ENCODE assay signal across 10 mouse cellular contexts in genomic region chr8:4483330-4483729, GRCm38 (mm10). TPM values are rescaled to one million over a fixed set of nuclear protein-coding genes. Genes with fewer than 3 reads are reported as not detected.
DNase-seq lines count a peak whose midpoint lies in the region; ATAC-seq lines count a peak whose summit lies in the region.
"Had no signal": no experiment of that assay in that cellular context is flagged by ENCODE, and none has a peak within 500 bp of the region (broad histone marks: within the 10 kb centered on the region; RNA-seq: fewer than 3 reads in every experiment).

No protein-coding gene starts in this region.

- no peak overlapping the region for H3K9ac ChIP-seq in kidney, embryonic 14.5 days (ENCODE audit: low read depth, low read length)
- H3K9ac ChIP-seq in intestine, embryonic 16.5 days (ENCODE audit: low read depth, low read length): no peak overlapping the region
- H3K9ac ChIP-seq: forebrain, postnatal 0 days; neural tube, embryonic 12.5 days had no signal

- DNase-seq in kidney, adult 18-20 months: peak; percentile 55
- peak; percentile 82 for DNase-seq in large intestine, adult 2 months (ENCODE audit: low read depth, low spot score)
- peak; percentile 41 for DNase-seq in ovary, postnatal 14 days (ENCODE audit: low spot score)
- no peak for DNase-seq in thymus, adult 18-20 months
- DNase-seq: forebrain, postnatal 0 days had no signal

- no peak overlapping the region for H3K4me3 ChIP-seq in kidney, embryonic 14.5 days (ENCODE audit: low read length)
- H3K4me3 ChIP-seq in intestine, embryonic 16.5 days (ENCODE audit: low read length): no peak overlapping the region
- H3K4me3 ChIP-seq: heart, embryonic 10.5 days; neural tube, embryonic 12.5 days had no signal

- H3K36me3 ChIP-seq in kidney, embryonic 14.5 days (ENCODE audit: control insufficient read depth, insufficient read depth, low read length): no peaks in the 10 kb centered on the region
- H3K36me3 ChIP-seq in intestine, embryonic 16.5 days (ENCODE audit: control insufficient read depth, insufficient read depth, low read length): no peaks in the 10 kb centered on the region
- H3K36me3 ChIP-seq: heart, embryonic 10.5 days; neural tube, embryonic 12.5 days had no signal

- 73% methylated on average over 6 of the region's 6 CpGs for whole genome bisulfite sequencing in kidney, embryonic 14.5 days
- WGBS in intestine, embryonic 16.5 days: 63% methylated on average over 6 of the region's 6 CpGs
- WGBS in large intestine, adult 2 months: 21% methylated on average over 6 of the region's 6 CpGs

- H3K27me3 ChIP-seq in kidney, embryonic 14.5 days (ENCODE audit: control insufficient read depth, insufficient read depth, low read length): no peaks in the 10 kb centered on the region
- no peaks in the 10 kb centered on the region for H3K27me3 ChIP-seq in intestine, embryonic 16.5 days (replicated peaks; ENCODE audit: control insufficient read depth, insufficient read depth, low read length)
- H3K27me3 ChIP-seq: neural tube, embryonic 12.5 days had no signal

- no peak overlapping the region for H3K27ac ChIP-seq in kidney, embryonic 14.5 days (ENCODE audit: low read depth, low read length)
- no peak overlapping the region for H3K27ac ChIP-seq in intestine, embryonic 16.5 days (ENCODE audit: low read length)
- H3K27ac ChIP-seq: heart, embryonic 10.5 days; neural tube, embryonic 12.5 days had no signal

- H3K9me3 ChIP-seq in kidney, embryonic 14.5 days (ENCODE audit: control insufficient read depth, low read length): no peaks in the 10 kb centered on the region
- H3K9me3 ChIP-seq in intestine, embryonic 16.5 days (ENCODE audit: control insufficient read depth, low read length): no peaks in the 10 kb centered on the region
- H3K9me3 ChIP-seq: heart, embryonic 10.5 days; neural tube, embryonic 12.5 days had no signal

- ATAC-seq in kidney, embryonic 14.5 days (ENCODE audit: low FRiP score, low TSS enrichment): no peak
- peak; percentile 39; the same call in 1 of the 2 replicates for ATAC-seq in intestine, embryonic 16.5 days
- no peak for ATAC-seq in megakaryocyte progenitor cell, adult 5-6 weeks (replicated peaks; ENCODE audit: poor library complexity)
- ATAC-seq: forebrain, postnatal 0 days had no signal

- H3K4me2 ChIP-seq in kidney, embryonic 14.5 days (replicated peaks; ENCODE audit: low read depth, low read length): no peak overlapping the region
- no peak overlapping the region for H3K4me2 ChIP-seq in intestine, embryonic 16.5 days (ENCODE audit: low read depth, low read length)
- H3K4me2 ChIP-seq: neural tube, embryonic 12.5 days had no signal

- H3K4me1 ChIP-seq in kidney, embryonic 14.5 days (ENCODE audit: control insufficient read depth, insufficient read depth, low read length): no peaks in the 10 kb centered on the region
- H3K4me1 ChIP-seq in intestine, embryonic 16.5 days (ENCODE audit: control insufficient read depth, insufficient read depth, low read length): no peaks in the 10 kb centered on the region
- H3K4me1 ChIP-seq: neural tube, embryonic 12.5 days had no signal

RNA-seq across cellular contexts. Expression of gene Cers4, which starts 9.5 kb away (rescaled TPM):
- 14.2 and 18.1 TPM in 2 replicates for polyA plus RNA-seq in kidney, embryonic 14.5 days (2014; fragmentation: Nextera tagmentation; extraction: Ambion mirVana)
- 14.9 and 17.0 TPM in 2 replicates for polyA plus RNA-seq in intestine, embryonic 16.5 days (2015; fragmentation: Nextera tagmentation; extraction: Ambion mirVana)
- polyA plus RNA-seq in large intestine, adult 2 months (2012; rRNA removed): 25.4 and 27.3 TPM in 2 replicates
- total RNA-seq in megakaryocyte progenitor cell, adult 5-6 weeks (2015): 1.8 and 3.2 TPM in 2 replicates
- 0.67 and 3.2 TPM in 2 replicates for total RNA-seq in megakaryocyte progenitor cell, adult 5-6 weeks (2017)

Comparison
In these comparisons a context has a peak if more than half of its experiments do, and no peak if none do; other contexts are left out.
1. DNase-seq: peak in kidney, adult 18-20 months (single experiment), large intestine, adult 2 months (single experiment) and ovary, postnatal 14 days (single experiment); none in thymus, adult 18-20 months (0 of 2).